Mouse (Mus musculus) neural tube, embryonic 12.5 days (tissue): ENCODE measurements around the gene Rab7b. TPM values are rescaled to one million over a fixed set of nuclear protein-coding genes. Genes with fewer than 3 reads are reported as not detected.

Experiments used
- ATAC-seq: fragments of 200-750 bp; cut with Nextera tagmentation; 2 replicates; pipeline ENCODE4 v1.8.0; 2017; ENCODE audit warnings: low read depth, mild to moderate bottlenecking, moderate TSS enrichment, moderate library complexity; ENCODE audit not compliant: low FRiP score
- H3K27ac ChIP-seq: fragments of 300-500 bp; sonication (generic); 2 replicates; pipeline ENCODE4 v1.5.1; 2016
- H3K27me3 ChIP-seq: fragments of 300-500 bp; sonication (generic); replicated peaks from 2 replicates; pipeline ENCODE4 v1.6.1; 2016; ENCODE audit warnings: mild to moderate bottlenecking
- H3K36me3 ChIP-seq: fragments of 300-500 bp; sonication (generic); 2 replicates; pipeline ENCODE4 v1.6.1; 2016; ENCODE audit warnings: mild to moderate bottlenecking
- H3K4me1 ChIP-seq: fragments of 300-500 bp; sonication (generic); 2 replicates; pipeline ENCODE4 v1.6.1; 2016
- H3K4me2 ChIP-seq: fragments of 300-500 bp; sonication (generic); replicated peaks from 2 replicates; pipeline ENCODE4 v1.6.1; 2016; ENCODE audit warnings: mild to moderate bottlenecking
- H3K4me3 ChIP-seq: fragments of 300-500 bp; sonication (generic); 2 replicates; pipeline ENCODE4 v1.5.1; 2016
- H3K9ac ChIP-seq: fragments of 300-500 bp; sonication (generic); 2 replicates; pipeline ENCODE4 v1.6.1; 2016; ENCODE audit warnings: mild to moderate bottlenecking
- H3K9me3 ChIP-seq: fragments of 300-500 bp; sonication (generic); 2 replicates; pipeline ENCODE4 v1.6.1; 2016; ENCODE audit warnings: mild to moderate bottlenecking
- WGBS: fragments of 180-500 bp; shearing (Covaris S2); methylation state at CpG from one replicate; pipeline ENCODE4 v1.1.7; 2016; 5-methylcytosine and 5-hydroxymethylcytosine counted together
- polyA plus RNA-seq: library from polyadenylated mRNA; unstranded; fragments of >200 nt; fragmentation: Nextera tagmentation; extraction: Ambion mirVana; gene quantifications from 2 replicates; pipeline ENCODE4 v1.2.1, GENCODE M21; 2016

Gene Rab7b
- polyA plus RNA-seq, 1 experiment from 2014 or later = 1.3 TPM

DNA sequence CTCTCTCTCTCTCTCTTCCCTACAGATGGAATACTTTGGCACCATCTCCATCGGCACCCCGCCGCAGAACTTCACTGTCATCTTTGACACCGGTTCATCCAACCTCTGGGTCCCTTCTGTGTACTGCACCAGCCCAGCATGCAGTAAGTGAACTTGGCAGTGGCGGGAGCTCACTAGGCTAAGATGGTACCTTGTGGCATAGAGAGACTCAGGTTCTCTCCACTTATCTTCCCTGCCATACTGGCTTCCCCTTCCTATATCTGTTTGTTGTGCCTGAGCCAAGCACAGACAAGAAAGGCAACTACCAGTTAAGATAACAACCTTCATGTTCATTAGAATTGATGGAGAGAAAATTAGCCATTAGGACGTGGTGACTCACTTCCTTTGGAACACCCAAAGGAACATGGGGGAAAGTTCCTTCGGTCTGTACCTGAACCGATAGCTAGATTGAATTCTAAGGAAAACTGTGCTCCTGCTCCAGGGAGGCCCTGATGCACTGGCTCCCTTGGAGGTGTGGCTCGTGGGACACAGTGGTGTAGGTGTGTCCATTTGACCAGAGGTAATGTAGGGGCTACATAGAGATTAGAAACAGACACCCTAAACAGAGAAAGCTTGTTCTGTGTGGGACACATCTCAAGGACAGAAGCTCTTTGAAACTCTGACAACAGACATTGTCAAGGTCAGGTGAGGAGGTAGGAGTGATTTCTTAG, 25.1 kb upstream of the Rab7b start:
- H3K4me3 ChIP-seq = no peak overlapping the region
- H3K36me3 ChIP-seq = no peaks in the 10 kb centered on the region
- no peak for ATAC-seq
- no peaks in the 10 kb centered on the region for H3K27me3 ChIP-seq
- no peaks in the 10 kb centered on the region for H3K9me3 ChIP-seq
- 87% methylated on average over 9 of the region's 9 CpGs for WGBS
- no peak overlapping the region for H3K4me2 ChIP-seq
- no peaks in the 10 kb centered on the region for H3K4me1 ChIP-seq
- no peak overlapping the region for H3K9ac ChIP-seq
- no peak overlapping the region for H3K27ac ChIP-seq

DNA sequence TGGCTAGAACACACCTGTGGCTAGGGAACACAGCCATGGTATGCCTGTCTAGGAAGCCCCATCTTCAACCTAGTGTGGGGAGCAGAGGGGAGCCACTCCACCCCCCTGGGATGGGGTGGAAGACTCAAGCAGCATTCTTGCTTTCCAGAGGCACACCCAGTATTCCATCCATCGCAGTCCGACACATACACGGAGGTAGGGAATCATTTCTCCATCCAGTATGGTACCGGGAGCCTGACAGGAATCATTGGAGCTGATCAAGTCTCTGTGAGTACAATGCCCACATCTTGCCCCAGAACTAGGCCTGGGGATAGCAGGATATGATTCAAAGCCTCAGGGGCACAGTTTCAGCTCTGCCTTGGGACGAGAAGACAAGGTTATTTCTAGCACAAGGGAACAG, 24.4 kb upstream of the Rab7b start:
- no peak for ATAC-seq
- Histone ChIP-seq H3K9ac (no peak overlapping the region), H3K4me3 (no peak overlapping the region), H3K9me3 (no peaks in the 10 kb centered on the region), H3K4me1 (no peaks in the 10 kb centered on the region), H3K27me3 (no peaks in the 10 kb centered on the region), H3K36me3 (no peaks in the 10 kb centered on the region), H3K27ac (no peak overlapping the region), H3K4me2 (no peak overlapping the region)
- WGBS = 87% methylated on average over 5 of the region's 5 CpGs

DNA sequence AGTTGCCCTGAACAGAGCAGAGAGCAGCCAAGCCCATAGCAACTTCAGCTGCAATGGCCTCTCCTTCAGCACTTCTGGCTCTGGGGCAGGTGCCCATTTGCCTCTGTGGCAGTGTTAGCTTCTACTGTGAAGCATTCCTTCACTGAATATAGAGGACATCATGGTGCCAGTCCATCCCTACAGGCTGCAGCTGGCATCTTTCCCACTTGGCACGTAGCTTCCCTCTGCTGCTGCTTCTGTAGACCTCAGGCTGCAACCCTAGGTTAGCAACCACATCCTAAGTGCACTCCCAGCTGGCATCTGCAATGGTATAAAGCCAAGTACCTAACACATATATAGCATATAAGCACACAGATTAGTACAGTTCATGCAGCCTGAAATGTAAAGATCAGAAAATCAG, 22.6 kb upstream of the Rab7b start:
- Histone ChIP-seq H3K4me3 (no peak overlapping the region), H3K9ac (no peak overlapping the region), H3K4me2 (no peak overlapping the region), H3K27me3 (no peaks in the 10 kb centered on the region), H3K4me1 (no peaks in the 10 kb centered on the region), H3K27ac (no peak overlapping the region), H3K36me3 (no peaks in the 10 kb centered on the region), H3K9me3 (no peaks in the 10 kb centered on the region)
- WGBS = 90% methylated on average over 1 of the region's 1 CpGs
- ATAC-seq = no peak

DNA sequence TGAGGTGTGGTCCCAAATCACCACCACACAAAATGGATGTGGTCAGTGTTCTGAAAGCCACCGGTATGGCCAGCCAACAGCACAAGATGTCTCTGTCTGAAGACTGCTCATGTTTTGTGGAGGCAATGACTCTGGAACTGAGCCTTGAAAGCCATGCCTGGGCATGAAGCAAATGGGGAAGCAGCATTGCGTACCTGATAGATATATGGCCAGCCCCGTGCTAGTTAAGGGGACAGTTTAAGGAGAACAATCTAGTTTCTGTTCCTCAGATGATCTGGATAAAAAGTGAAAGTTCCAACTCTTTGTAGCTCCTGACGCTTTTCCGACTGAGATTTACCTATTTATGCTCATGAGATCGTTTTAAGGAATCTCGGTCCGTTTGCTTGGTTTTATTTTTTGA, 17.4 kb upstream of the Rab7b start:
- no peak overlapping the region for H3K4me3 ChIP-seq
- H3K4me2 ChIP-seq = no peak overlapping the region
- H3K27ac ChIP-seq = no peak overlapping the region
- H3K9ac ChIP-seq = no peak overlapping the region
- H3K4me1 ChIP-seq = no peaks in the 10 kb centered on the region
- no peaks in the 10 kb centered on the region for H3K9me3 ChIP-seq
- H3K36me3 ChIP-seq = no peaks in the 10 kb centered on the region
- no peak for ATAC-seq
- WGBS = 92% methylated on average over 8 of the region's 8 CpGs
- no peaks in the 10 kb centered on the region for H3K27me3 ChIP-seq

DNA sequence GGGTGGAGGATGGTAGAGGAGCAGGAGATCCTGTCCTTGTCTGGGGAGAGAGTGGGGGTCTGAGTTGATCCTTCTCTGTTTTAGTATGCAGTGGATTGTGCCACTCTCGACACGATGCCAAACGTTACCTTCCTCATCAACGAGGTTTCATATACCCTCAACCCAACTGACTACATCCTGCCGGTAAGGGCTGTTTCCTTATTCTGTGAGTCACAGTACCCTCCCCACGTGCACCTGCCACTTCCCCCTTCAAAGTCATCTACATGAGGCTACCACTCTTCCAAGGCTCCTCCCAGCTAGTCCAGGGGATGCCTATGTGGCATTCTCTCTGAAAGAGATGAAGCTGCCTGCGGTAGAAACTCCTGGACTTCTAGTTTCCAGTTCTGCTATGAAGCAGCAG, 16.1 kb upstream of the Rab7b start:
- Histone ChIP-seq H3K36me3 (no peaks in the 10 kb centered on the region), H3K4me3 (no peak overlapping the region), H3K9me3 (no peaks in the 10 kb centered on the region), H3K9ac (no peak overlapping the region), H3K27ac (no peak overlapping the region), H3K4me2 (no peak overlapping the region), H3K27me3 (no peaks in the 10 kb centered on the region), H3K4me1 (no peaks in the 10 kb centered on the region)
- 82% methylated on average over 7 of the region's 7 CpGs for WGBS
- no peak for ATAC-seq

DNA sequence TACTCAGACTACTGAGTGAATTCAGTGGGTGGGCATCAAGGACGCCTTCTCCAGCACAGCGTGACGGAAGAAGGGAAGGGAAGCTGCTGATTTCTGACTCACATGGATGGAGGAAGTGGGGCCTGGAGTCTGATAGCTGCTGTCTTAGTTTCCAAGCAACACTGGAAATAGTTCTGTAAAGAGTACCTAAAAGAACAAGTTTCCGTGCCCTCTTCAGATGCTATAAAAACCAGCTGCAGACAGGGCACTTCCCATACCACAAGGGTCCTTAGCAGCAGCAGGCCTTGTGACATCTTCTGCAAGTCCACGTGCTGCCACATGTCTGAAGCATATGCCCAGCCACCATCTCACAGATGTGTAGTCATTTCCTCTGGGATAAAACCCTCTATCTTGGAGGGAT, 8.9 kb upstream of the Rab7b start:
- H3K36me3 ChIP-seq = no peaks in the 10 kb centered on the region
- H3K27me3 ChIP-seq = no peaks in the 10 kb centered on the region
- H3K9ac ChIP-seq = no peak overlapping the region
- no peaks in the 10 kb centered on the region for H3K9me3 ChIP-seq
- H3K27ac ChIP-seq = no peak overlapping the region
- 89% methylated on average over 5 of the region's 5 CpGs for WGBS
- ATAC-seq = no peak
- no peaks in the 10 kb centered on the region for H3K4me1 ChIP-seq
- H3K4me3 ChIP-seq = no peak overlapping the region
- no peak overlapping the region for H3K4me2 ChIP-seq

DNA sequence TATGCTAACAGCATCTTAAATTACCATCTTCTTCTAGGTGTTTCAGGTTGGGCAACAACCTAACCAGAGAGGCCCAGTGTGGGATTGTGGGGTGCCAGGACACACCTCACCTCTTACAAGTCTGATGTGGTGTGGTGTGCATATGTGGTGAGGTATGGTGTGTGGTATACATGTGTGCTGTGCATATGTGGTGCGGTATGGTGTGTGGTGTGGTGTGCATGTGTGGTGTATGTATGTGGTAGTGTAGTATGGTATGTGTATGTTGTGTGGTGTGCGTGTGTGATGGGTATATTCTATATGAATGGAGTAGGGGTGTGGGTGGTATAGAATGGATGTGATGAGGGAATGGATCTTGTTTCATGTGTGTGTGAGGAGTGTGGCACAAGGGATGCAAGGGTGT, 756 bp upstream of the Rab7b start:
- Histone ChIP-seq H3K36me3 (no peaks in the 10 kb centered on the region), H3K4me1 (no peaks in the 10 kb centered on the region), H3K27ac (no peak overlapping the region), H3K9ac (no peak overlapping the region), H3K4me3 (no peak overlapping the region), H3K27me3 (no peaks in the 10 kb centered on the region), H3K4me2 (no peak overlapping the region), H3K9me3 (no peaks in the 10 kb centered on the region)
- WGBS = 91% methylated on average over 2 of the region's 2 CpGs
- no peak for ATAC-seq

DNA sequence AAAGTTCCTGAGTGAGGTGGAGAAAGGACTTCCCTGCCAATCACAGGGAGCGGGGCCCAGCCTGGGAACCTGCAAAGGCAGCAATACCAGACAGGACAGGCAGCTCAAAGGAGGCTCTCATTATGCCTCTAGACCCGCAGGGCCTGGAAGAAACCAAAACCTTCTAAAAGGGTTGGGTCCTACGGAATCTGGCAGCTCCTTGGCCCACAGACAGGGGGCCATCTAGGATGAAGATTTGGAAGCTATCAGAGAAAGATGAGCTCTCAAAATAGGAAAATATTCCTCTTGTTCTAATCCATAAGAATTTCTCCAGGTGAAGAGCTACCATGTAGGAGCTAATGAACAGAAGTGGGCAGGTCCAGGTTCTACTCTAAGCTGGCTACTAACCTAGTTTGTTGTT, 521 bp downstream of the Rab7b start:
- Histone ChIP-seq H3K9me3 (no peaks in the 10 kb centered on the region), H3K9ac (no peak overlapping the region), H3K4me1 (no peaks in the 10 kb centered on the region), H3K4me3 (no peak overlapping the region), H3K4me2 (no peak overlapping the region), H3K27ac (no peak overlapping the region), H3K36me3 (no peaks in the 10 kb centered on the region), H3K27me3 (no peaks in the 10 kb centered on the region)
- 78% methylated on average over 3 of the region's 3 CpGs for whole genome bisulfite sequencing
- ATAC-seq = no peak

DNA sequence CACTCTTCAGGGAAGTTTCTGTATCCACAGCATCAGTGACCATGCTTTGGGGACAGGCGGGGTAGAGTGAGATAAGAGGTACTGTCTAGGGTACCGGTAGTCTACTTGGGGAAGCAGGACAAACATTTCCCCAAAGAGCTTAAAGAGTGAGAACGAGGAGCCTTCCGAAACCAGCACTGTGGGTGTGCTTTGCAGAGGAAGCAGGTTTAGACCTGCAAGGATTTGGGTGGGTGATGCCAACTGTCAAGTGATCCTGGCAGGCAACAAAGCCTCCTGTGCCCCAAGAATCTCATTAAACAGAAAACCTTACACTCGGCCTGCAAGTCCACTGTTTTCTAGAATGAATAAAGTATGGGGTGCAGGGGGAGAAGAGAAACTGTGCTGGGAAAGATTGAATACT, 1.4 kb downstream of the Rab7b start:
- Histone ChIP-seq H3K27me3 (no peaks in the 10 kb centered on the region), H3K9ac (no peak overlapping the region), H3K4me3 (no peak overlapping the region), H3K36me3 (no peaks in the 10 kb centered on the region), H3K27ac (no peak overlapping the region), H3K4me1 (no peaks in the 10 kb centered on the region), H3K9me3 (no peaks in the 10 kb centered on the region), H3K4me2 (no peak overlapping the region)
- WGBS = 83% methylated on average over 5 of the region's 5 CpGs
- no peak for ATAC-seq

DNA sequence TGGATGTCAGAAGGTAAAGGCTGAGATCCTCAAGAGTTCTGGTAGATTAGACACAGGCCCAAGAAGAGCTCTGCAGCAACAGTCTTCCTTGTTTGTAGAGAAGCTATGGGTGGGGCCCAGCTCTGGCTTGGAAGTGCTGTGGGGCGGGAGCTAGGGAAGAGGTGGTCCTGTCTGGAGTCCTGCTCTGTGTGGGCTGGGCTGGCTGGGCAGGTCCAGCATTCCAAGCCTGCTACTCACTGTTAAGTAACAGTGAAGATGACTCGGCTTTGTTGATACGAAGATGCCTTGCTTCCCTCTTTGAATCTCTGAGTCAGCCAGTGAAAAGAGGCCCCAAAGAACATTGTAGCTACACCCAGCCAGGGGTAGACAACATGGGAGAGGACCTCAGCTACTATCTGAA, 1.9 kb downstream of the Rab7b start:
- H3K9ac ChIP-seq = no peak overlapping the region
- H3K9me3 ChIP-seq = no peaks in the 10 kb centered on the region
- no peaks in the 10 kb centered on the region for H3K27me3 ChIP-seq
- no peaks in the 10 kb centered on the region for H3K4me1 ChIP-seq
- no peaks in the 10 kb centered on the region for H3K36me3 ChIP-seq
- no peak for ATAC-seq
- no peak overlapping the region for H3K4me2 ChIP-seq
- H3K27ac ChIP-seq = no peak overlapping the region
- WGBS = 73% methylated on average over 3 of the region's 3 CpGs
- no peak overlapping the region for H3K4me3 ChIP-seq

DNA sequence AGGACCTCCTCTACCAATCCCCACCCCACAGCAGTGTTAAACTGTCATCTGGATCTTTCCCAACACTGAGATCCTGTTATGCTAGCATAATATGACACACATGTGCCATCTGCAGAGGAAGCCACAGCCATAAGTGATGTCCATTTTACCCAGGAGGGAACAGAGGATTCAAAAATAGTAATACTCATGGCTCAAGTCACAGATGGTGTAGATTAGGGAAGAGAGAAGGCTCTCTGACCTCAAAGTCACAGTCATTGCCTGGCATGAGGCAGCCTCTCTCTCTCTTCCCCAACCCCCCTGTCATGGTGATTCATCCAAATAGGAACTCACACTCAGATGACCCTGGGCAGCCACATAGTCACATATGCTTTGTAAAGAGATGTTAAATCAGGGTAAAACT, 2.9 kb downstream of the Rab7b start:
- Histone ChIP-seq H3K27me3 (no peaks in the 10 kb centered on the region), H3K4me3 (no peak overlapping the region), H3K4me1 (no peaks in the 10 kb centered on the region), H3K9ac (no peak overlapping the region), H3K9me3 (no peaks in the 10 kb centered on the region), H3K36me3 (no peaks in the 10 kb centered on the region), H3K4me2 (no peak overlapping the region), H3K27ac (no peak overlapping the region)
- ATAC-seq = no peak

DNA sequence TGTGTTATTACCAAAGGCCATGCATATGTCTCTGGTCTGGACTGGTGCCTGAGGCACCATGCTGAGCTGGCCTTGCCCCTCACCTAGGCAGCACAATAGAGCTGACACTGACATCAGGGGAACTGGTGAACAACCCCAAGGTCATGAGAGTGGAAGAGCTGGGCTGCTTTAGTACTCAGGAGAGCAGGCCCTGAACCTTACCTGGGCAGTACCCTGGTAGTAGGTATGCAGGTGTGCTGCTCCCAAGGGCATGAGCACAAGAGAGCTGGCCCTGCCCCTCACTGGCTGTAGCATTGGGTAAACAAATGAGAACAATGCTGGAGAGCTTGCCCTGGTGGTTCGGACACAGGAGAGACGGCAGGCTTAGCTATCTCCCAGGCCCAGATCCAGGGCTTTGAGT, 6.8 kb downstream of the Rab7b start:
- no peaks in the 10 kb centered on the region for H3K27me3 ChIP-seq
- H3K9me3 ChIP-seq = no peaks in the 10 kb centered on the region
- H3K36me3 ChIP-seq = no peaks in the 10 kb centered on the region
- H3K4me2 ChIP-seq = no peak overlapping the region
- no peak overlapping the region for H3K9ac ChIP-seq
- no peak overlapping the region for H3K27ac ChIP-seq
- no peak overlapping the region for H3K4me3 ChIP-seq
- 87% methylated on average over 2 of the region's 2 CpGs for WGBS
- no peak for ATAC-seq
- H3K4me1 ChIP-seq = no peaks in the 10 kb centered on the region

DNA sequence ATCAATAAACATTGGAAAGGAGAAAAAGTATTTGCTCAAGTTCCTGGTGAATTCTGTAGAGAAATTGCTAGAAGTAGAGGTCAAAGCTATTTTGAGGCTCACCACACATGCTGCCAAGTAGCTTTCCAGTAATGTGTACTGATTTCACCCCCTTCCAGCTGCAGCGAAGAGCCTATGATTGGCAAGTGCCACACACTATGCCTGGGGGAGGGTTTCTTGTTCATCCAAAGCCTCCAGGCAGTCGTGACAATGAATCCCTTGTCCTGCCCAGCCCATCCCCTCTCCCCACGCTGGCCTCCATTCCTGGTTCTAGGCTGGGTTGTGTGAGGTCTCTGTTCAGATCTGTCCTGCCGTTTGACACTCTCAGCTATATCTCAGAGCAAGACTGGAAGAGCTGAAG, 7.8 kb downstream of the Rab7b start:
- H3K4me1 ChIP-seq = no peaks in the 10 kb centered on the region
- WGBS = 66% methylated on average over 4 of the region's 4 CpGs
- ATAC-seq = no peak
- no peak overlapping the region for H3K9ac ChIP-seq
- H3K4me3 ChIP-seq = no peak overlapping the region
- no peaks in the 10 kb centered on the region for H3K9me3 ChIP-seq
- H3K27ac ChIP-seq = no peak overlapping the region
- no peaks in the 10 kb centered on the region for H3K36me3 ChIP-seq
- no peaks in the 10 kb centered on the region for H3K27me3 ChIP-seq
- no peak overlapping the region for H3K4me2 ChIP-seq
